Mouse (Mus musculus): ENCODE measurements around the gene Cryl1. TPM values are rescaled to one million over a fixed set of nuclear protein-coding genes. Genes with fewer than 3 reads are reported as not detected.

The Cryl1 gene
- total RNA-seq, 2 experiments from 2014 or later, result 16.5 to 17.8 TPM

DNA sequence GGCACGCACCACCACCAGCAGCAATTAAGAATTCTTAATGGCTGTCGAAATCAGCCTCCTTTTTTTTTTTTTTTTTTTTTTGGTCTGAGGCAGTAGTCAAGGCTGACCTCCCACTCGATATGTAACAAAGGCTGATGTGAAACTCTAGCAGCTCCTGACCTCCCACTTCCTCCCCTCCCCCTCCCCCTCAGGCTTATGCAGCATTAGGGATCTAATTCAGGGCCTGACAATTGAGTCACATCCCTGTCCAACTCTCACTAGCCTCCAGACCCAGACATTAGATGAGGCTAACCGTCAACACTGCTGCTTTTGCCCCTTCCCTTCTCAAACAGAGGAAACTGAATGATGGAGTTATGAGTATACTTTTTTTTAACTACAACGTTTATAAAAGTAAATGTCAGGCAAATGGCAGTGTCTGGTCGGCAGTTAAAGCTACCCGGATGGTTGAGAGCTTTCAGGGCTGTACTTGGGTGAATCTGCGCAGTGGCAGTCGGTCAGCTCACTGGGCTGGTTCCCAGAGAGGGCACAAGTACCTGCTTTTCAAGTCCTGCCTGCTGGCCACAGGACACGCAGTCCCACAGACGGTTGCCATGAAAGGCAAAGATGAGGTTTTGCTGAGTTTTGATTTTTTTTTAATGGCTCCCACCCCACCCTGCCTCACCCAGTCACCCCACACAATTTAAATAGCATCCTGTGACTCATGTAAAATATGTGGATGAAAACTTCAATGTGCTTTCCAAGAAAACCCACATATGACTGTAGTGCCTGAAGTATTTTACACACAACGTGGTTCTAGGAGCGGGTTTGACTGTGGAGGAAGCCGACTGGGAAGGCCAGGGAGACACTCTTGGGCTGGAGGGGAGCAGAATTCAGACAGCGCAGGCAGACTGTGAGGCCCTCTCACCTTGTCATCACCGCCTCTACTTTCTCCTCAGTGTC lies 81.4 kb downstream of the Cryl1 start:
- no peak for DNase-seq

- peak in 1 of 2 experiments; percentile 9 for DNase-seq
Observed at GRCm38 (mm10) chr14:57315976-57316375, 82.4 kb downstream of the Cryl1 start.

DNA sequence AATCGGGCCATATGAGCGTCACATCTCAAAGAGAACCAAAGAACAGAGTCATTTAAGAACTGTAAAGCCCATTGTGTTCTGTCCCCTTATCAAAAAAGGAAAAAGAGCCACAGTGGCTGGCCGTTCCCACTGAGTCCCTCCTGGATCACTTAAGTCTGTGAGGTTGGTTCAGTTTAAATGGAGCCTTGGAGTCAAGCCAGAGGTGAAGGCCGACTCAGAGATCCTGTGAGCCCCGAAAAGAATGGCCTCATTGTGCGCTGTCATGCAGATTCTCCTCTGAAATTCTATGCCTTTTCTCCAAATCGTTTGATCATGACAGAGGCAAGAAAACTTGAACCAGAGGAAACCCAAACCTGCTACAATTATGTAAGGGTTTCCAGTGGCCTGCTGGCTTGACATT lies 82.8 kb downstream of the Cryl1 start:
- no peak for DNase-seq

DNA sequence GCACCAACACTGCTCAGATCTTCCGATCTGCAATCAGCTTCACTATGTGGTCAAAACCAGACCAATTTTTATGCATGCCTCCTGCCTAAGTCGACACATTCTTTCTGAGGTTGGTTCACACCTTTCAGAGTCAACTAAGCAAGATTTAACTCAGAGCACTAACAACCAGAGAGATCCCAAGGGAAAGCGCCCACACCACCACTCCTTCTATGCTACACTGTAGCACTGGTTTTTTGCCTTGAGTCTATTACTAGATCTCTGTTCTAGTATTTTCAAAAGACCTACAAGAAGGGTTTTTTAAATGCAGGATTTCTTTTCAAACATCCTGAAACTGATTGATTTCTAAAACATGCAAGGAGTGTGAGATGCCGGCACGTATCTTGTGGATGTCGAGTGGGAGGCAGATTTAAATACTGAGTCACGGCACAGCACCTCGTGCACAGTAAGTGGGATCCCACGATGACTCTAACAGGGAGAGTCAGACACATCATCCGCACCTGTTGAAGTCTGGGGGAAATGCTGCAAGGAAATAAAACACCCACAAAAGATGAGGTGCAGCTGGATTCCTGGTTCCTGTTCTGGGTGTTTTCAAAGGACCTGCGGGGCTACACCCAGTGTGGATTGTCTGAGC lies 96.6 kb downstream of the Cryl1 start:
- peak in 1 of 2 experiments; percentile 13 for DNase-seq

DNA sequence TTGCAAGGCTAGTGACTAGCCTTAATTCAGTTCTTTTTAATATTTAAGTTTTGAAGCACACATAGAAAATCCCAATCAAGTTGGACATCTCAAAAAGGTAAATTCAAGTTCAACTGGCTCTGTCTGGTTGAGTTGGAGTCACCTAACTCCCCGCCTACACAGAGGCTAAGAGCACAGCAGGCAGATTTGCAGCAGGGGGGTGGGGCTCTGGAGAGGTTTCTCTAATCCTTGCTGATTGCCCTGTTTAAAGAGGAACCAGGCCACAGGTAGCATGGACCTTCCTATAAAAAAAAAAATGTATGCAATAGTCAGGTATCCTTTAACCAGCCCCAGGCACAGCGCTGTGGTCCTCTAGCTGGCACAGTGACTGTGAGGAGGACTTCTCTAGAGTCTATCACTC lies 97.8 kb downstream of the Cryl1 start:
- no peak for DNase-seq

DNA sequence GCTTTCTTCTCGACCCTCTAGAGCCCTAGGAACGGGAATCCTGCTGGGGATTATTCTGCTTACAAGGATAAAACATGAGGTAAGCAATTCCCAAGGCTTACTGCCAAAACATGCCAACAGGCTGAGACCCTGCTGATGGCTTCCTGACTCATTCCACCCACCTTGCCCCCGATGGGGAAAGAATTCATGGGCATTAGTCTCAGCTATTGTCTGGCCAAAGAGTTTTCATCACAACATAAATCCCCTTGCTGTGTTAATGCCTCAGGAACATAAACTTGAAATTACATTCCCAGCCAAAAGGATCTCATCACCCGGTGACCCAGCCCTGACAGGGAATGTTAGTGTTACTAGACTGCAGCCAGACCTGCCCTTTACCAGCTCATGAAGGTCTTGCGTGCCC lies 100.7 kb downstream of the Cryl1 start:
- no peak for DNase-seq

- DNase-seq, result no peak
Observed at GRCm38 (mm10) chr14:57291399-57291942, 106.9 kb downstream of the Cryl1 start.

DNA sequence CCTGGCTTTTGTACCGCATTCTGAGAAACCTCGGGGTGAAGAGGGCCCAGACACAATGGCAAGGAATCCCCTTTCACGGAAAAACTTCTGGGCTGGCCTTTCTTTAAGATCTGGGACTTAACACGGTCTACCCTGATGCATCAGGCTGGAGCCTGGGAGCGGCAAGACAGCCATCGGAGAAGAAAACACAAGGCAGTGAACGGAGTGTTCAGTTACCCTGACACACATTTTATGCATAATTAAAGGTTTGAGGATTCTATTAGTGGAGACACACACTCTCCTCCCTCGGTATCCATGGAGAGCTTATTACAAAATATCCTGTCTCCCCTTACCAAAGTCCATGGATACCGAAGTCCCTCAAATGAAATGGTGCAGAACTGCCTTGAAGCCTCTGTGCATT lies 109.2 kb downstream of the Cryl1 start:
- no peak for DNase-seq

- DNase-seq, result no peak
Observed at GRCm38 (mm10) chr14:57283816-57284215, 114.5 kb downstream of the Cryl1 start.

DNA sequence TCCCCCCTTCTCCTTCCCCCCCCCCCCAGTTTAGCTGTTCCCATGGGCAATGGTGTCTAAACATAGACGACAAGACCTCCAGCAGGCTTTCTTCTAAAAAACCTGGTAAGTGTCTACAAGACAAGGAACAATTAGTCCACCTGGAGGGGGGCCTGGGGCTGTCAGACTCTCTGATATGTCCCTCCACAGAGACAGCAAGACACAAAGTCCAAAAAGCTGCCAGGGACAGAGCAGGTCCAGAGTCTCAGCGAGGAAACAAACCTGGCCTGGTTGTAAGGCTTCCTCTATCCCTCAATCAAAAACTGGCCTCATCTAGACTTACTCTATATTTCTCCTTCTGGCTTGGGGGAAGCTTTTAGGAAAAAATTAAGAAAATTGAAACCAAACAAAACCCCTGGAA lies 115.7 kb downstream of the Cryl1 start:
- no peak for DNase-seq

GRCm38 (mm10) chr14:57280835-57281234 lies 117.5 kb downstream of the Cryl1 start:
- no peak for DNase-seq

DNA sequence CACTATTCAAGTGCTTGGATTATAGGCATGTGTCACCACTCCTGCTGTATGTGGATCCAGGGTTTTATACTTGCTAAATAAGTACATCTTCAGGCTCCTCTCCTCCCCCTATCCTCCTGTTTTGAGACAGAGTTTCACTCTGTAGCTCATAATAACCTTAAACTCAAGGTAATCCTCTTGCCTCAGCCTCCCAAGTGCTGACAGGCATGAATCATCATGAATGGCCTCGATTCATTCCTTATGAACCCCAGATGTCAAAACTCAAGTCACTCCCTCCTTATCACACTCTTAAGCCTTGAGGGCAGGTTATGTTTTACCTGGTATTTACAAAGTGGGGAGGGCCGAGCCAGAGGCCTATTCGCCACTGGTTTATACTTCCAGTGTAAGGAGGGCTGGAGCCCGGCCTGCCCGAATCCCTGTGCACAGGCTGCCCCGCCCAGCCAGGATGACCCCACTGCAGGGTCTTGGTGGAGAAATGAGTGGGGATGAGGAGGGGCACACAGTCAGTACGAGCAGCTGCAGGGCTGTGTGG lies 121.8 kb downstream of the Cryl1 start:
- no peak for DNase-seq

GRCm38 (mm10) chr14:57272341-57272740 lies 126.0 kb downstream of the Cryl1 start:
- DNase-seq, result no peak

- DNase-seq, result no peak
Observed at GRCm38 (mm10) chr14:57271861-57272260, 126.5 kb downstream of the Cryl1 start.

GRCm38 (mm10) chr14:57268900-57269299 lies 129.4 kb downstream of the Cryl1 start:
- no peak for DNase-seq

- no peak for DNase-seq
Observed at GRCm38 (mm10) chr14:57268344-57268743, 130.0 kb downstream of the Cryl1 start.

- DNase-seq, result no peak
Observed at GRCm38 (mm10) chr14:57263943-57264342, 134.4 kb downstream of the Cryl1 start.

DNA sequence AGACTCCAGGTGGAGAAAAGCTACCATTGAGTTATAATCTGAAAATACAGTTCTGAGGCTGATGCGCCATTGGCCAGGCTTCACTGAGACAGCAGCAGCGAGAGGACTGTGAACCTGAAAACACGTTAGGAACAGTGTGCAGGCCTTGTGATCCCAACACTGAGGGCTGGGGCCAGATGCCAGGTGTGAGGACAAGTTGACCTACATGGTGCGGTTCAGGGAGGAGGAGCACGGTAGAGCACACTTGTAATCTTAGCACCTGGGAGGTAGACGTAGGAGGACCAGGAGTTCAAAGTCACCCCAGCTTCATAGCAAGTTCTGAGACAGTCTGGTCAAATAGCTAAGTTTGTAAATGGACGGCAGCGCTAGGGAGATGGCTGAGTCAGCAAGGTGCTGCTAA lies 139.0 kb downstream of the Cryl1 start:
- DNase-seq, result no peak

GRCm38 (mm10) chr14:57248661-57249060 lies 149.7 kb downstream of the Cryl1 start:
- peak; percentile 7 to 9 for DNase-seq

DNA sequence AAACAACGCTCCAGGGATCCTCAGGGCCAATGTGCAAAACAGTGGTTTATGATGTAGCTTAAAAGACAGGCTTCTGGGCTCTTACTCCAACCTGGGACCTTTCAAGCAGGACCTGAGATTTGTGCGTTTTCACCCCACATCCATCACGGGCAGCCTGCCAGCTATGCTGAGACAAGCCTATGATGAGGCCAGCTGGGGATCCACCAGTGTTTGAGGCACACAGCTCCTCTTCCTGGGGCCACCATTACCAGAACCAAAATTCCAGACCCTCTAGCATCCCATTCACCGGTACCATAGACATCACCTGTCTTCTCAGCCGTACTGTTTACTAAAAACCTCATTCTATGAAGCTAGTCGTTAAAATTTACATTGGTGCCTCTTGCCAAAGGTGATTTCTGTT lies 151.8 kb downstream of the Cryl1 start:
- no peak for DNase-seq

DNA sequence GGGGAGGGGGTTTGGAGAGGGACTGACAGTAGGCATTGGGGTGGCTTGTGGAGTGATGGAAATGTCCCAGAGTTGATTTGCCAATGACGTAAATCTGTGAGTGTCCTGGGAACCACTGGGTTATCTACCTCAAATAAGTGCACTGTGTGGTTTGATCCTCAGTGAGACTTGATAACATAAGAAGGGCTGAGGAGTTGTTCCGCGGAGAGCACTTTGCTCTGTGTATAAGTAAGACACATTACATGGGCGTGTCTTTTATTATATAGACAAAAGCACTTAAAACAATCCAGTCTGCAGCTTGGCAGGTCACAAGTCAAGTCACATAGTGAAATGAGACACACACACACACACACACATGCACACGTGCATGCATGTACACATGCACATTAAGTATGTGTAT lies 155.4 kb downstream of the Cryl1 start:
- no peak for DNase-seq

- DNase-seq, result no peak
Observed at GRCm38 (mm10) chr14:57235276-57235675, 163.1 kb downstream of the Cryl1 start.

- DNase-seq, result no peak
Observed at GRCm38 (mm10) chr14:57234711-57235110, 163.6 kb downstream of the Cryl1 start.
